Mouse (Mus musculus) lung, embryonic 14.5 days (tissue): ENCODE measurements around the gene 1700003H04Rik. TPM values are rescaled to one million over a fixed set of nuclear protein-coding genes. Genes with fewer than 3 reads are reported as not detected.

ENCODE experiments used
- ATAC-seq: fragments of 200-750 bp; cut with Nextera tagmentation; 2 replicates; pipeline ENCODE4 v1.8.0; 2017; ENCODE audit warnings: mild to moderate bottlenecking, moderate TSS enrichment, moderate library complexity; ENCODE audit not compliant: insufficient read depth
- DNase-seq: peaks from one replicate; pipeline ENCODE4 v3.0.0-alpha.2; 2015
- H3K27ac ChIP-seq: fragments of 300-500 bp; sonication (generic); 2 replicates; pipeline ENCODE4 v1.5.1; 2014; ENCODE audit warnings: low read depth, mild to moderate bottlenecking, moderate library complexity
- H3K27me3 ChIP-seq: fragments of 300-500 bp; sonication (generic); 2 replicates; pipeline ENCODE4 v1.6.1; 2014; ENCODE audit warnings: low read length, control low read depth; ENCODE audit not compliant: insufficient read depth
- H3K36me3 ChIP-seq: fragments of 300-500 bp; sonication (generic); 2 replicates; pipeline ENCODE4 v1.6.1; 2014; ENCODE audit warnings: control low read depth; ENCODE audit not compliant: insufficient read depth
- H3K4me1 ChIP-seq: fragments of 300-500 bp; sonication (generic); 2 replicates; pipeline ENCODE4 v1.6.1; 2014; ENCODE audit warnings: antibody characterized with exemption, control low read depth; ENCODE audit not compliant: insufficient read depth
- H3K4me2 ChIP-seq: fragments of 300-500 bp; sonication (generic); 2 replicates; pipeline ENCODE4 v1.6.1; 2014; ENCODE audit warnings: mild to moderate bottlenecking
- H3K4me3 ChIP-seq: fragments of 300-500 bp; sonication (generic); 2 replicates; pipeline ENCODE4 v1.5.1; 2014; ENCODE audit warnings: low read depth, low read length
- H3K9ac ChIP-seq: fragments of 300-500 bp; sonication (generic); 2 replicates; pipeline ENCODE4 v1.6.1; 2014
- H3K9me3 ChIP-seq: fragments of 300-500 bp; sonication (generic); 2 replicates; pipeline ENCODE4 v1.6.1; 2016; ENCODE audit warnings: low read depth, low read length, control low read depth
- CTCF ChIP-seq: IDR thresholded peaks from 2 replicates; pipeline ENCODE4 v1.5.1; 2016; ENCODE audit warnings: antibody characterized with exemption, low read depth
- WGBS: fragments of 180-500 bp; shearing (Covaris S2); extraction: QIAGEN DNeasy Blood & Tissue Kit; methylation state at CpG from one replicate; pipeline ENCODE4 v1.1.7; 2014; 5-methylcytosine and 5-hydroxymethylcytosine counted together
- polyA plus RNA-seq: library from polyadenylated mRNA; unstranded; fragments of >200 nt; fragmentation: Nextera tagmentation; extraction: Ambion mirVana; gene quantifications from 2 replicates; pipeline ENCODE4 v1.2.1, GENCODE M21; 2014

Gene 1700003H04Rik
- polyA plus RNA-seq, 1 experiment from 2014 or later: not detected

GRCm38 (mm10) chr3:124585761-124586160 lies 4.9 kb upstream of the 1700003H04Rik start:
- 68% methylated on average over 2 of the region's 2 CpGs for WGBS
- H3K4me1 ChIP-seq: no peaks in the 10 kb centered on the region

GRCm38 (mm10) chr3:124557317-124557716 lies 23.6 kb downstream of the 1700003H04Rik start:
- no peak overlapping the region for H3K4me2 ChIP-seq
- 74% methylated on average over 2 of the region's 2 CpGs for WGBS
- TF ChIP-seq CTCF: no peak

More at GRCm38 (mm10) chr3:124585761-124586160, 4.9 kb upstream of the 1700003H04Rik start:
- H3K4me2 ChIP-seq: no peak overlapping the region
- no peaks in the 10 kb centered on the region for H3K27me3 ChIP-seq
- TF ChIP-seq CTCF: peak; percentile 21
- no peak overlapping the region for H3K27ac ChIP-seq
- no peak overlapping the region for H3K4me3 ChIP-seq
- H3K9me3 ChIP-seq: no peaks in the 10 kb centered on the region
- no peak for DNase-seq
- ATAC-seq: no peak
- no peaks in the 10 kb centered on the region for H3K36me3 ChIP-seq
- no peak overlapping the region for H3K9ac ChIP-seq

GRCm38 (mm10) chr3:124555963-124556362 lies 24.9 kb downstream of the 1700003H04Rik start:
- Histone ChIP-seq H3K27ac (no peak overlapping the region), H3K27me3 (no peaks in the 10 kb centered on the region), H3K4me3 (no peak overlapping the region), H3K4me1 (no peaks in the 10 kb centered on the region), H3K36me3 (no peaks in the 10 kb centered on the region), H3K9ac (no peak overlapping the region), H3K4me2 (no peak overlapping the region), H3K9me3 (no peaks in the 10 kb centered on the region)
- DNase-seq (no peak), ATAC-seq (no peak)
- no peak for TF ChIP-seq CTCF

More at GRCm38 (mm10) chr3:124557317-124557716, 23.6 kb downstream of the 1700003H04Rik start:
- Histone ChIP-seq H3K9ac (no peak overlapping the region), H3K9me3 (no peaks in the 10 kb centered on the region), H3K4me3 (no peak overlapping the region), H3K36me3 (no peaks in the 10 kb centered on the region), H3K27me3 (no peaks in the 10 kb centered on the region), H3K27ac (no peak overlapping the region), H3K4me1 (no peaks in the 10 kb centered on the region)
- DNase-seq (no peak), ATAC-seq (no peak)

GRCm38 (mm10) chr3:124555092-124555491 lies 25.8 kb downstream of the 1700003H04Rik start:
- 67% methylated on average over 2 of the region's 2 CpGs for WGBS
- no peaks in the 10 kb centered on the region for H3K36me3 ChIP-seq
- no peak for DNase-seq
- H3K9me3 ChIP-seq: no peaks in the 10 kb centered on the region
- no peak for TF ChIP-seq CTCF
- no peak overlapping the region for H3K27ac ChIP-seq
- H3K4me1 ChIP-seq: no peaks in the 10 kb centered on the region
- ATAC-seq: no peak
- H3K4me2 ChIP-seq: no peak overlapping the region
- H3K27me3 ChIP-seq: no peaks in the 10 kb centered on the region
- H3K4me3 ChIP-seq: no peak overlapping the region
- H3K9ac ChIP-seq: no peak overlapping the region

GRCm38 (mm10) chr3:124548898-124549297 lies 32.0 kb downstream of the 1700003H04Rik start:
- DNase-seq (peak; percentile 34), ATAC-seq (no peak)
- Histone ChIP-seq H3K4me1 (no peaks in the 10 kb centered on the region), H3K27ac (no peak overlapping the region), H3K9me3 (no peaks in the 10 kb centered on the region), H3K9ac (no peak overlapping the region), H3K4me3 (no peak overlapping the region), H3K36me3 (no peaks in the 10 kb centered on the region), H3K4me2 (no peak overlapping the region), H3K27me3 (no peaks in the 10 kb centered on the region)
- WGBS: 53% methylated on average over 10 of the region's 10 CpGs
- no peak for TF ChIP-seq CTCF

- Histone ChIP-seq H3K4me3 (no peak overlapping the region), H3K9me3 (no peaks in the 10 kb centered on the region), H3K27me3 (no peaks in the 10 kb centered on the region), H3K36me3 (no peaks in the 10 kb centered on the region), H3K4me2 (no peak overlapping the region), H3K9ac (no peak overlapping the region), H3K27ac (no peak overlapping the region), H3K4me1 (no peaks in the 10 kb centered on the region)
- no peak for ATAC-seq
- 80% methylated on average over 2 of the region's 2 CpGs for WGBS
- no peak for TF ChIP-seq CTCF
- DNase-seq: no peak
Measured at GRCm38 (mm10) chr3:124538260-124538659, 42.6 kb downstream of the 1700003H04Rik start.

- no peak overlapping the region for H3K27ac ChIP-seq
- no peak for TF ChIP-seq CTCF
- ATAC-seq (no peak), DNase-seq (no peak)
- H3K4me2 ChIP-seq: no peak overlapping the region
- no peak overlapping the region for H3K4me3 ChIP-seq
- no peaks in the 10 kb centered on the region for H3K9me3 ChIP-seq
- no peaks in the 10 kb centered on the region for H3K4me1 ChIP-seq
- no peaks in the 10 kb centered on the region for H3K27me3 ChIP-seq
- WGBS: 41% methylated on average over 1 of the region's 1 CpGs
- no peaks in the 10 kb centered on the region for H3K36me3 ChIP-seq
- no peak overlapping the region for H3K9ac ChIP-seq
Measured at GRCm38 (mm10) chr3:124536602-124537001, 44.3 kb downstream of the 1700003H04Rik start.

GRCm38 (mm10) chr3:124518786-124519185 lies 62.1 kb downstream of the 1700003H04Rik start:
- no peaks in the 10 kb centered on the region for H3K9me3 ChIP-seq
- H3K36me3 ChIP-seq: no peaks in the 10 kb centered on the region
- 68% methylated on average over 2 of the region's 2 CpGs for whole genome bisulfite sequencing
- no peaks in the 10 kb centered on the region for H3K4me1 ChIP-seq
- no peak for DNase-seq
- H3K4me2 ChIP-seq: no peak overlapping the region
- no peak overlapping the region for H3K9ac ChIP-seq
- H3K27ac ChIP-seq: no peak overlapping the region
- no peaks in the 10 kb centered on the region for H3K27me3 ChIP-seq
- no peak for ATAC-seq
- H3K4me3 ChIP-seq: no peak overlapping the region
- TF ChIP-seq CTCF: no peak

Other genes starting within 250 kb of the 1700003H04Rik start
- not detected in 2 replicates for gene 1700006A11Rik, start 155.1 kb downstream of the 1700003H04Rik start, polyA plus RNA-seq